Mouse (Mus musculus): Measurements from ENCODE around the gene Snx13. TPM values are rescaled to one million over a fixed set of nuclear protein-coding genes. Genes with fewer than 3 reads are reported as not detected.

Snx13 gene
- 10 to 100 TPM; 31.4 to 36.2 TPM for total RNA-seq (2021)
- long read RNA-seq, experiment 1, full-length matches to known transcripts = 6 of 27 reads
- long read RNA-seq, experiment 1, partial matches to known transcripts = 5 of 27 reads
- long read RNA-seq, experiment 1, other reads (novel, unspliced or antisense) = 16 of 27 reads
- long read RNA-seq, experiment 2, full-length matches to known transcripts = 15 of 38 reads
- long read RNA-seq, experiment 2, partial matches to known transcripts = 3 of 38 reads
- long read RNA-seq, experiment 2, other reads (novel, unspliced or antisense) = 20 of 38 reads

- intact Hi-C loops (cut with DNase I; ENCODE audit: low total_unique reads) = no loop called here
- DNase-seq = peak; percentile 92
These were observed at the start of gene Snx13 for GRCm38 (mm10) chr12:35046999-35047319. TSS of gene Snx13 (plus strand) at chr12:35047186.

- intact Hi-C loops (cut with DNase I; ENCODE audit: low total_unique reads) = no loop called here
- DNase-seq = no peak
These were observed 49.3 kb upstream of the Snx13 start for GRCm38 (mm10) chr12:34997597-34998182.

GRCm38 (mm10) chr12:34998778-34999467, 48.1 kb upstream of the Snx13 start:
- intact Hi-C loops (cut with DNase I; ENCODE audit: low total_unique reads) = no loop called here
- no peak for DNase-seq

- intact Hi-C loops (cut with DNase I; ENCODE audit: low total_unique reads) = no loop called here
- no peak for DNase-seq
These were observed 46.7 kb upstream of the Snx13 start for GRCm38 (mm10) chr12:35000323-35000722.

- intact Hi-C loops (cut with DNase I; ENCODE audit: low total_unique reads) = no loop called here
- DNase-seq = no peak
These were observed 41.2 kb upstream of the Snx13 start for GRCm38 (mm10) chr12:35005748-35006147.

- no peak for DNase-seq
- intact Hi-C loops (cut with DNase I; ENCODE audit: low total_unique reads) = no loop called here
These were observed 39.1 kb upstream of the Snx13 start for GRCm38 (mm10) chr12:35007851-35008250.

- no peak for DNase-seq
- intact Hi-C loops (cut with DNase I; ENCODE audit: low total_unique reads) = no loop called here
These were observed 38.4 kb upstream of the Snx13 start for GRCm38 (mm10) chr12:35008340-35009137.

GRCm38 (mm10) chr12:35011462-35011861, 35.5 kb upstream of the Snx13 start:
- no peak for DNase-seq
- intact Hi-C loops (cut with DNase I; ENCODE audit: low total_unique reads) = no loop called here

GRCm38 (mm10) chr12:35013950-35014349, 33.0 kb upstream of the Snx13 start:
- DNase-seq = no peak
- intact Hi-C loops (cut with DNase I; ENCODE audit: low total_unique reads) = no loop called here

GRCm38 (mm10) chr12:35016056-35016455, 30.9 kb upstream of the Snx13 start:
- no peak for DNase-seq
- intact Hi-C loops (cut with DNase I; ENCODE audit: low total_unique reads) = no loop called here

GRCm38 (mm10) chr12:35016481-35017250, 30.3 kb upstream of the Snx13 start:
- intact Hi-C loops (cut with DNase I; ENCODE audit: low total_unique reads) = no loop called here
- no peak for DNase-seq

GRCm38 (mm10) chr12:35018679-35019237, 28.2 kb upstream of the Snx13 start:
- DNase-seq = no peak
- intact Hi-C loops (cut with DNase I; ENCODE audit: low total_unique reads) = no loop called here

- intact Hi-C loops (cut with DNase I; ENCODE audit: low total_unique reads) = no loop called here
- DNase-seq = no peak
These were observed 25.7 kb upstream of the Snx13 start for GRCm38 (mm10) chr12:35021285-35021684.

- no peak for DNase-seq
- intact Hi-C loops (cut with DNase I; ENCODE audit: low total_unique reads) = no loop called here
These were observed 24.9 kb upstream of the Snx13 start for GRCm38 (mm10) chr12:35022066-35022465.

- intact Hi-C loops (cut with DNase I; ENCODE audit: low total_unique reads) = no loop called here
- no peak for DNase-seq
These were observed 21.0 kb upstream of the Snx13 start for GRCm38 (mm10) chr12:35025916-35026432.

- intact Hi-C loops (cut with DNase I; ENCODE audit: low total_unique reads) = no loop called here
- no peak for DNase-seq
These were observed 19.5 kb upstream of the Snx13 start for GRCm38 (mm10) chr12:35027533-35027932.

- DNase-seq = no peak
- intact Hi-C loops (cut with DNase I; ENCODE audit: low total_unique reads) = no loop called here
These were observed 8.1 kb upstream of the Snx13 start for GRCm38 (mm10) chr12:35038668-35039570.

GRCm38 (mm10) chr12:35039571-35039936, 7.4 kb upstream of the Snx13 start:
- no peak for DNase-seq
- intact Hi-C loops (cut with DNase I; ENCODE audit: low total_unique reads) = no loop called here

Measured in gastrocnemius, postnatal 14 days (tissue).